Mouse (Mus musculus) liver, embryonic 14 days (tissue): ENCODE measurements around the gene Zbtb8a. TPM values are rescaled to one million over a fixed set of nuclear protein-coding genes. Genes with fewer than 3 reads are reported as not detected.

ENCODE experiments used
- polyA plus RNA-seq: library from polyadenylated mRNA; depleted of rRNA; stranded (reverse); fragments of >200 nt; gene quantifications from 2 replicates; pipeline ENCODE4 v1.2.3, GENCODE M21; 2012; rRNA removed

Gene Zbtb8a
- 1.9 and 2.2 TPM in 2 replicates for polyA plus RNA-seq

DNA sequence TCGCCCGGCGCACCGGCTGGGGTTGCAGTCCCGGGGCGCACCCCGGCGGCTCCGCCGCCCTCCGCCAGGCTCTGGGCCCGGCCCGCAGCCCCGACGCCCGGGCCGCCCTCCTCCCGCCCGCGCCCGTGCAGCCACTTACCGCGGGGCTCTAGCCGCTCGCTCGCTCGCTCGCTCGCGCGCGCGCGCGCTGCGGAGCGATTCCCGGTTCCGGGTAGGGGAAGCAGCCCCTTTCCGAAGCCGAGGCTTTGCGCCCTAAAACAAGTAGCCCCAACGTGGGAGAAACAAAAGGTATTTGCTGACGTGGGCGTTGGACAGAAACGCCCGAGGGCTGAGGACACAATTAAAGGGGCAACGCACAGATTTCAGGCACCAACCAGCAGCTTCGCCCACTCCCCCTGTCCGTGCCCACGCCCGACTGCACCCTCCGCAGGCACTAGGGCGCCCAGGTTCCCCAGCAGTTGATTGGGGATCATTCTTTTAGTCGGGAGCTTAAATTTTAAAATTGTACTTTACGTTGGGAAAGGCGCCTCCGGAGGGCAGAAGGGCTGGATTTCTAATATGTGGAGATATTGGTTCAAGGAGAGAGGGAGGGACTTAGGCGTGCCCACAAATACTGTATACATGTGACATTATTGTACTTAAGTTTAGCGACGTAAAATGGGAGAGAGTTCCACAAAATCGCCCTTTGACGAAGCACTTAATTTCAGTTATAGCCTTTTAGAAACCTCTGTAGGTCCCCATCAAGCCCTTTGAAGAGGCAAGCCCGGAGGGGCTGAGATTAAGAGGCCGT, at the start of gene Zbtb8a:
Zbtb8a (minus strand) TSS at position 516 of the 790 bp plus-strand sequence.

DNA sequence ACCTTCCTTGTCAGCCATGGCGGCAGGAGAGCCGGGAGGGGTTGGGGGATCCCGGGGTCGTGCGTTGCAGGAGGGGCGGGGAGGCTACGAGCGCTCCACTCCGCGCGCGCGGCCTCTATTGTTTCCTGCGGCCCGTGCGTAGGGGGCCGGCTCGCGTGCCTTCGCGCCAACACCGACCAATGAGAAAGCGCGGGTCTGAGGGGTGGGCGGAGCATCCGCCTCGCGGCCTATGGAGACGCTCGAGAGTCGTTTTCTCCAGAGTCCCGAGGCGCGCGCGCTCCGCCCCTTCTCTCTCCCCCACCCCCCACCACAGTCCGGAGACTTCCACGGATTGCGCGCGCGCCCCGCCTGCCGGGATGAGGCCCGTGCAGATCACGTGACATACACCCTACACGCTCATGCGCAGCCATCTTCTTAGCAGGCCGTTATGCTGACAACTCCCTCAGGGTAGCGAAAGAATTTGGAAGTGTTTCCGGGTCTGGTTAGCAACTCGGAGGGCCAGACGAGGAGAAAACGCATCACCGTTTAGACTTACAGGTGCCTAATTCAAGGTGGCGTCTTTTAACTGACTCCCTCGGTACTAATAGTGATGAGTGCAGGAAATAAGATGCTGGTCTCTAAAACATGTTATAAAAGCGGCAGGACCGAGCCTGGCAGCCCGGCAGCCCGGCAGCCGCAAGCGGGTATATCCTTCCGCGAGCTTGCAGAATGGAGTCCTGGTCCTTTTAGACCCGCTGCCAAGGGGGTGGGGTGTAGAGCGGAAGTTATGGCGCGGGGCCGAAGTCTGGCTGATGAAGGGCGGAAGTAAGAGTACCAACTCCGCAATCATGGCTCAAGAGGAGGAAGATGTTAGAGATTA, 42.5 kb downstream of the Zbtb8a start, which contains the start of the genes Rbbp4 and Zbtb8os:
Rbbp4 (minus strand) TSS at position 155 of the 859 bp plus-strand sequence.
Zbtb8os (plus strand) TSS at position 480 of the 859 bp plus-strand sequence.

Other genes with a start within 250 kb of the Zbtb8a start
- 0.61 and 1.0 TPM in 2 replicates for gene Fndc5, start 241.1 kb downstream of the Zbtb8a start, polyA plus RNA-seq
- gene S100pbp, start 188.4 kb downstream of the Zbtb8a start, polyA plus RNA-seq = 11.2 and 14.0 TPM in 2 replicates
- 32.6 TPM in 2 replicates for gene Yars, start 188.4 kb downstream of the Zbtb8a start, polyA plus RNA-seq
- gene C77080, start 116.7 kb downstream of the Zbtb8a start, polyA plus RNA-seq = 0.93 and 1.1 TPM in 2 replicates
- 0.03 and 0.11 TPM in 2 replicates for gene Sync, start 90.5 kb downstream of the Zbtb8a start, polyA plus RNA-seq
- 57.7 and 70.3 TPM in 2 replicates for gene Rbbp4, start 42.7 kb downstream of the Zbtb8a start, polyA plus RNA-seq
- 27.2 and 29.5 TPM in 2 replicates for gene Zbtb8os, start 42.4 kb downstream of the Zbtb8a start, polyA plus RNA-seq
- gene Zbtb8b, start 62.7 kb upstream of the Zbtb8a start, polyA plus RNA-seq = 0.31 and 0.50 TPM in 2 replicates
- 26.5 and 36.7 TPM in 2 replicates for gene Bsdc1, start 83.5 kb upstream of the Zbtb8a start, polyA plus RNA-seq
- not detected in 2 replicates for gene Tssk3, start 112.9 kb upstream of the Zbtb8a start, polyA plus RNA-seq
- gene Fam229a, start 113.1 kb upstream of the Zbtb8a start, polyA plus RNA-seq = 0.12 and 0.44 TPM in 2 replicates
- gene Marcksl1, start 135.5 kb upstream of the Zbtb8a start, polyA plus RNA-seq = 33.7 and 37.5 TPM in 2 replicates
- gene Hdac1, start 164.6 kb upstream of the Zbtb8a start, polyA plus RNA-seq = 75.0 and 86.9 TPM in 2 replicates
- 3.2 and 3.7 TPM in 2 replicates for gene Lck, start 195.5 kb upstream of the Zbtb8a start, polyA plus RNA-seq
- gene Fam167b, start 200.4 kb upstream of the Zbtb8a start, polyA plus RNA-seq = 6.9 and 7.3 TPM in 2 replicates
- gene Eif3i, start 222.5 kb upstream of the Zbtb8a start, polyA plus RNA-seq = 202 and 237 TPM in 2 replicates
- 78.8 and 89.5 TPM in 2 replicates for gene Tmem234, start 222.6 kb upstream of the Zbtb8a start, polyA plus RNA-seq
- 0.07 and 0.20 TPM in 2 replicates for gene Dcdc2b, start 236.1 kb upstream of the Zbtb8a start, polyA plus RNA-seq
- 8.3 and 8.4 TPM in 2 replicates for gene Iqcc, start 241.0 kb upstream of the Zbtb8a start, polyA plus RNA-seq
- 12.6 and 13.1 TPM in 2 replicates for gene Ccdc28b, start 245.8 kb upstream of the Zbtb8a start, polyA plus RNA-seq